Mouse (Mus musculus): ENCODE measurements around the gene Btbd35f10. TPM values are rescaled to one million over a fixed set of nuclear protein-coding genes. Genes with fewer than 3 reads are reported as not detected.
"Not testable (repeated sequence)": the region's sequence is repeated elsewhere in the genome, so short reads cannot be mapped to it uniquely, and the experiment has no call there.

Gene Btbd35f10
- not detected for total RNA-seq (2021)

DNA sequence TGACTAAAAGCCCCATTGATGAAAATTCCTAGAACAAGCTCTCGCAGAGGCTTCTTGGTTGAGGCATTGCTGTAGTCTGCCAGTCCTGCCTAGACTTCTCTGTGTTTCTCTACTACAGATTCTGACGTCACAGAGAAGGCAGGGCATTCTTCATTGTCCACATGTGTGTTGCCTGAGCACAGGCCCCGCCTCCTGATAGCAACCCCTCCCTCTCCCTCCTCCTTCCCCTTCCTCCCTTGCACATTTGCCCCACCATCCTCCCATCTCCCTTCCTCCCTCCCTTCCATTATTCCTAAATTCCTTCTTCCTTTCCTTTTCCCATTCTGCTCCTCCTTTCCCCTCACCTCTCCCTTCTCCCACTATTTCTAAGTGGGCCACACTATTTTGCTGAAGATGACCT lies at the start of gene Btbd35f10:
Gene Btbd35f10, minus strand, starts transcription at position 101 of the 400 bp plus-strand sequence.
- not testable (repeated sequence) for DNase-seq

Other genes with a start within 250 kb of the Btbd35f10 start
- gene Btbd35f18, start 52.7 kb downstream of the Btbd35f10 start, total RNA-seq (2021): not detected
- not detected for gene Btbd35f16, start 204.1 kb upstream of the Btbd35f10 start, total RNA-seq (2021)

Measured in layer of hippocampus, postnatal 36 days (tissue).